Mouse (Mus musculus): ENCODE measurements around the gene Sdf2. TPM values are rescaled to one million over a fixed set of nuclear protein-coding genes. Genes with fewer than 3 reads are reported as not detected.
"Not testable (repeated sequence)": the region's sequence is repeated elsewhere in the genome, so short reads cannot be mapped to it uniquely, and the experiment has no call there.

The Sdf2 gene
- total RNA-seq, 2 experiments from 2014 or later = 37.4 to 47.4 TPM

- DNase-seq = peak; percentile 94
These were observed 16.1 kb downstream of the Sdf2 start, which contains the start of gene 2610507B11Rik for GRCm38 (mm10) chr11:78261380-78262352. TSS of gene 2610507B11Rik (plus strand) at chr11:78261752.

GRCm38 (mm10) chr11:78262550-78262949 is 17.0 kb downstream of the Sdf2 start:
- peak; percentile 56 for DNase-seq

GRCm38 (mm10) chr11:78265571-78265970 is 20.0 kb downstream of the Sdf2 start:
- no peak for DNase-seq

- DNase-seq = no peak
These were observed 26.4 kb downstream of the Sdf2 start for GRCm38 (mm10) chr11:78271986-78272385.

GRCm38 (mm10) chr11:78275596-78275995 is 30.1 kb downstream of the Sdf2 start:
- no peak for DNase-seq

- DNase-seq = not testable (repeated sequence)
These were observed 30.6 kb downstream of the Sdf2 start for GRCm38 (mm10) chr11:78276169-78276568.

- DNase-seq = no peak
These were observed 33.3 kb downstream of the Sdf2 start for GRCm38 (mm10) chr11:78278853-78279252.

GRCm38 (mm10) chr11:78279586-78279985 is 34.0 kb downstream of the Sdf2 start:
- DNase-seq = no peak

- no peak for DNase-seq
These were observed 43.7 kb downstream of the Sdf2 start for GRCm38 (mm10) chr11:78289146-78289763.

GRCm38 (mm10) chr11:78290654-78291053 is 45.1 kb downstream of the Sdf2 start, which contains the start of gene BC030499:
TSS of gene BC030499 (plus strand) at chr11:78290841.
- DNase-seq = no peak

GRCm38 (mm10) chr11:78294585-78294984 is 49.0 kb downstream of the Sdf2 start:
- DNase-seq = no peak

GRCm38 (mm10) chr11:78300917-78301316 is 55.4 kb downstream of the Sdf2 start:
- DNase-seq = no peak

GRCm38 (mm10) chr11:78301357-78302084 is 56.0 kb downstream of the Sdf2 start, which contains the start of gene Spag5:
TSS of gene Spag5 (plus strand) at chr11:78301529.
- DNase-seq = peak; percentile 90

Other genes with a start within 250 kb of the Sdf2 start
- 1 to 10 TPM in 1 of 2 experiments, under 1 TPM in 1; 0.59 to 1.1 TPM for gene Dhrs13, start 213.5 kb upstream of the Sdf2 start, total RNA-seq (2021)
- gene Flot2, start 207.8 kb upstream of the Sdf2 start, total RNA-seq (2021) = 10 to 100 TPM; 54.8 to 55.7 TPM
- 10 to 100 TPM; 19.3 to 20.6 TPM for gene Eral1, start 165.4 kb upstream of the Sdf2 start, total RNA-seq (2021)
- gene Fam222b, start 151.1 kb upstream of the Sdf2 start, total RNA-seq (2021) = 1 to 10 TPM; 5.4 to 5.8 TPM
- gene Traf4, start 80.2 kb upstream of the Sdf2 start, total RNA-seq (2021) = 1 to 10 TPM; 2.9 to 4.0 TPM
- gene Nek8, start 69.1 kb upstream of the Sdf2 start, total RNA-seq (2021) = 1 to 10 TPM in 1 of 2 experiments, under 1 TPM in 1; 0.99 to 1.2 TPM
- gene Tlcd1, start 69.0 kb upstream of the Sdf2 start, total RNA-seq (2021) = 1 to 10 TPM; 1.9 to 2.4 TPM
- 100 to 1,000 TPM; 715 to 745 TPM for gene Rpl23a, start 62.2 kb upstream of the Sdf2 start, total RNA-seq (2021)
- 1 to 10 TPM; 5.0 to 7.3 TPM for gene Rab34, start 57.3 kb upstream of the Sdf2 start, total RNA-seq (2021)
- gene Proca1, start 52.4 kb upstream of the Sdf2 start, total RNA-seq (2021) = 1 to 10 TPM in 1 of 2 experiments, under 1 TPM in 1; 0.28 to 1.3 TPM
- gene Supt6, start 241 bp downstream of the Sdf2 start, total RNA-seq (2021) = 10 to 100 TPM; 22.2 to 22.6 TPM
- gene 2610507B11Rik, start 16.0 kb downstream of the Sdf2 start, total RNA-seq (2021) = 100 to 1,000 TPM; 206 to 226 TPM
- gene BC030499, start 45.1 kb downstream of the Sdf2 start, total RNA-seq (2021) = 1 to 10 TPM in 1 of 2 experiments, under 1 TPM in 1; 0.82 to 1.4 TPM
- 1 to 10 TPM; 3.1 to 4.2 TPM for gene Spag5, start 55.8 kb downstream of the Sdf2 start, total RNA-seq (2021)
- gene Aldoc, start 77.2 kb downstream of the Sdf2 start, total RNA-seq (2021) = 1 to 10 TPM; 2.5 to 2.6 TPM
- 10 to 100 TPM; 18.3 to 20.4 TPM for gene Pigs, start 82.7 kb downstream of the Sdf2 start, total RNA-seq (2021)
- 10 to 100 TPM in 1 of 2 experiments, 1 to 10 TPM in 1; 8.4 to 10.5 TPM for gene Unc119, start 97.7 kb downstream of the Sdf2 start, total RNA-seq (2021)
- not detected for gene Foxn1, start 140.8 kb downstream of the Sdf2 start, total RNA-seq (2021)
- not detected for gene Slc13a2, start 176.5 kb downstream of the Sdf2 start, total RNA-seq (2021)
- gene Slc46a1, start 220.0 kb downstream of the Sdf2 start, total RNA-seq (2021) = 1 to 10 TPM; 1.4 to 1.5 TPM